Mouse (Mus musculus) CH12.LX (cell line): ENCODE measurements around the gene Nfkbia. TPM values are rescaled to one million over a fixed set of nuclear protein-coding genes. Genes with fewer than 3 reads are reported as not detected.

ENCODE experiments used
- DNase-seq: peaks from one replicate; pipeline ENCODE4 v3.0.0-alpha.2; 2013; ENCODE audit errors: extremely low read depth
- H3K27ac ChIP-seq: 2 replicates; pipeline ENCODE4 v1.5.1; 2012; ENCODE audit warnings: low read depth, mild to moderate bottlenecking, control low read depth, moderate library complexity; ENCODE audit not compliant: insufficient read depth
- H3K27me3 ChIP-seq: replicated peaks from 2 replicates; pipeline ENCODE3; 2012; ENCODE audit warnings: inconsistent platforms
- H3K36me3 ChIP-seq, 2 experiments: replicated peaks in 1 of 2; 2 replicates each; pipeline versions ENCODE3 to v1.6.1; 2012; ENCODE audit warnings: inconsistent platforms in 1 of 2, low read length in 1 of 2, mild to moderate bottlenecking in 1 of 2, mixed read lengths in 1 of 2, moderate library complexity in 1 of 2; ENCODE audit not compliant: control insufficient read depth in 1 of 2, insufficient read depth in 1 of 2
- H3K4me1 ChIP-seq, 2 experiments: 2 replicates each; pipeline ENCODE4 v1.6.1; 2012; ENCODE audit warnings: inconsistent platforms in 1 of 2, moderate library complexity in 1 of 2; ENCODE audit not compliant: insufficient read depth in 2 of 2, control insufficient read depth in 1 of 2
- H3K4me2 ChIP-seq: 2 replicates; pipeline ENCODE4 v1.6.1; 2012; ENCODE audit warnings: low read depth, mild to moderate bottlenecking, control low read depth; ENCODE audit not compliant: poor library complexity, insufficient read depth, severe bottlenecking
- H3K4me3 ChIP-seq, 3 experiments: fragments of 150-350 bp in 1 of 3; sonication (generic) in 1 of 3; replicated peaks in 1 of 3; 2 replicates each; pipeline versions ENCODE3 to v1.5.1; 2011 to 2012; ENCODE audit warnings: low read depth in 2 of 3, low read length in 2 of 3, mild to moderate bottlenecking in 2 of 3, moderate library complexity in 2 of 3, control low read depth in 1 of 3, improper control_type of control experiment in 1 of 3, inconsistent platforms in 1 of 3, mixed read lengths in 1 of 3; ENCODE audit not compliant: poor library complexity in 1 of 3
- H3K79me2 ChIP-seq: replicated peaks from 2 replicates; pipeline ENCODE4 v1.6.1; 2012; ENCODE audit warnings: mild to moderate bottlenecking, moderate library complexity; ENCODE audit not compliant: control insufficient read depth, poor library complexity, insufficient read depth, severe bottlenecking; ENCODE audit errors: extremely low read depth
- H3K9ac ChIP-seq: 2 replicates; pipeline ENCODE4 v1.6.1; 2012; ENCODE audit warnings: low read depth, mild to moderate bottlenecking, control low read depth, moderate library complexity; ENCODE audit not compliant: insufficient read depth
- H3K9me3 ChIP-seq: replicated peaks from 2 replicates; pipeline ENCODE3; 2012; ENCODE audit warnings: low read length, inconsistent platforms, mixed read lengths
- BHLHE40 ChIP-seq: IDR thresholded peaks from 2 replicates; pipeline ENCODE4 v1.6.1; 2011; ENCODE audit warnings: mild to moderate bottlenecking, low read depth, low read length, improper control_type of control experiment
- E2F4 ChIP-seq: IDR thresholded peaks from 2 replicates; pipeline ENCODE4 v1.6.1; 2011; ENCODE audit warnings: low read depth, low read length, improper control_type of control experiment; ENCODE audit not compliant: insufficient replicate concordance
- EP300 ChIP-seq: IDR thresholded peaks from 2 replicates; pipeline ENCODE4 v1.6.1; 2011; ENCODE audit warnings: low read length, improper control_type of control experiment
- ETS1 ChIP-seq: conservative IDR thresholded peaks from 2 replicates; pipeline ENCODE4 v1.6.1; 2012; ENCODE audit warnings: low read depth, mild to moderate bottlenecking, inconsistent platforms, low read length, improper control_type of control experiment, moderate library complexity
- GABPA ChIP-seq: IDR thresholded peaks from 2 replicates; pipeline ENCODE4 v1.6.1; 2012; ENCODE audit warnings: low read depth, low read length, improper control_type of control experiment, inconsistent platforms; ENCODE audit not compliant: insufficient replicate concordance
- HCFC1 ChIP-seq: IDR thresholded peaks from 2 replicates; pipeline ENCODE4 v1.6.1; 2012; ENCODE audit warnings: low read depth, mild to moderate bottlenecking, inconsistent platforms, low read length, improper control_type of control experiment
- IRF4 ChIP-seq: IDR thresholded peaks from 2 replicates; pipeline ENCODE4 v1.6.1; 2014; ENCODE audit warnings: low read depth, mild to moderate bottlenecking, inconsistent platforms, low read length, improper control_type of control experiment
- JUN ChIP-seq: IDR thresholded peaks from 2 replicates; pipeline ENCODE4 v1.6.1; 2011; ENCODE audit warnings: low read depth, mild to moderate bottlenecking, low read length, improper control_type of control experiment, moderate library complexity; ENCODE audit not compliant: insufficient read depth
- JUND ChIP-seq: conservative IDR thresholded peaks from 2 replicates; pipeline ENCODE4 v1.6.1; 2011; ENCODE audit warnings: low read depth, low read length, improper control_type of control experiment
- MEF2A ChIP-seq: IDR thresholded peaks from 2 replicates; pipeline ENCODE4 v1.6.1; 2014; ENCODE audit warnings: low read depth, mild to moderate bottlenecking, inconsistent platforms, low read length, improper control_type of control experiment, borderline replicate concordance
- MXI1 ChIP-seq: IDR thresholded peaks from 2 replicates; pipeline ENCODE4 v1.6.1; 2011; ENCODE audit warnings: mild to moderate bottlenecking, low read depth, low read length, improper control_type of control experiment
- NELFE ChIP-seq: IDR thresholded peaks from 2 replicates; pipeline ENCODE4 v1.6.1; 2011; ENCODE audit warnings: low read depth, low read length, improper control_type of control experiment
- POLR2A ChIP-seq: IDR thresholded peaks from 2 replicates; pipeline ENCODE4 v1.6.1; 2011; ENCODE audit warnings: low read depth, mild to moderate bottlenecking, improper control_type of control experiment, low read length
- POLR2AphosphoS2 ChIP-seq: IDR thresholded peaks from 2 replicates; pipeline ENCODE4 v1.6.1; 2011; ENCODE audit warnings: low read depth, low read length, improper control_type of control experiment
- RAD21 ChIP-seq: IDR thresholded peaks from 2 replicates; pipeline ENCODE4 v1.6.1; 2011; ENCODE audit warnings: low read depth, mild to moderate bottlenecking, low read length, improper control_type of control experiment, moderate library complexity
- RCOR1 ChIP-seq: conservative IDR thresholded peaks from 2 replicates; pipeline ENCODE4 v1.6.1; 2012; ENCODE audit warnings: low read depth, mild to moderate bottlenecking, inconsistent platforms, low read length, improper control_type of control experiment
- SMC3 ChIP-seq: IDR thresholded peaks from 2 replicates; pipeline ENCODE4 v1.6.1; 2011; ENCODE audit warnings: low read depth, low read length, improper control_type of control experiment
- TBP ChIP-seq: conservative IDR thresholded peaks from 2 replicates; pipeline ENCODE4 v1.6.1; 2011; ENCODE audit warnings: low read depth, low read length, improper control_type of control experiment
- TCF12 ChIP-seq: IDR thresholded peaks from 2 replicates; pipeline ENCODE4 v1.6.1; 2014; ENCODE audit warnings: low read depth, mild to moderate bottlenecking, inconsistent platforms, low read length, improper control_type of control experiment
- UBTF ChIP-seq: IDR thresholded peaks from 2 replicates; pipeline ENCODE4 v1.6.1; 2012; ENCODE audit warnings: low read depth, mild to moderate bottlenecking, inconsistent platforms, low read length, improper control_type of control experiment, moderate library complexity
- USF2 ChIP-seq: conservative IDR thresholded peaks from 2 replicates; pipeline ENCODE4 v1.6.1; 2011; ENCODE audit warnings: low read depth, low read length, improper control_type of control experiment
- ZC3H11A ChIP-seq: IDR thresholded peaks from 2 replicates; pipeline ENCODE4 v1.6.1; 2012; ENCODE audit warnings: low read depth, mild to moderate bottlenecking, inconsistent platforms, low read length, improper control_type of control experiment
- ZKSCAN1 ChIP-seq: IDR thresholded peaks from 2 replicates; pipeline ENCODE4 v1.6.1; 2012; ENCODE audit warnings: low read depth, inconsistent platforms, low read length, improper control_type of control experiment, borderline replicate concordance
- ZMIZ1 ChIP-seq: IDR thresholded peaks from 2 replicates; pipeline ENCODE4 v1.6.1; 2012; ENCODE audit warnings: low read depth, mild to moderate bottlenecking, inconsistent platforms, low read length, improper control_type of control experiment
- ZNF384 ChIP-seq: IDR thresholded peaks from 2 replicates; pipeline ENCODE4 v1.6.1; 2012; ENCODE audit warnings: low read depth, low read length, improper control_type of control experiment, inconsistent platforms
- dilution Hi-C: fragments of 300-500 bp; cut with MboI; formaldehyde crosslinking; loops from 2 replicates; pipeline ENCODE4 v1.14.3; 2020; ENCODE audit warnings: low sequenced_read_pairs; ENCODE audit not compliant: extremely low pct_unique_long_range_greater_than_20kb, extremely low pct_ligation_motif_present
- in situ Hi-C: fragments of 300-500 bp; cut with MboI; formaldehyde crosslinking; loops from 3 replicates; pipeline ENCODE4 v1.14.3; 2019; ENCODE audit warnings: low sequenced_read_pairs, low pct_ligation_motif_present, low pct_unique_long_range_greater_than_20kb, mixed read lengths
- polyA plus RNA-seq: library from polyadenylated mRNA; unstranded; fragments of >175 nt; gene quantifications from 2 replicates; pipeline ENCODE4 v1.2.1, GENCODE M21; 2012; ENCODE audit warnings: low read depth; ENCODE audit not compliant: insufficient read length
- total RNA-seq, 2 experiments: library from RNA; depleted of rRNA; stranded (reverse); fragments of 300-350 nt in 1 of 2; fragments of >200 nt in 1 of 2; gene quantifications; 2 replicates each; pipeline ENCODE4 v1.2.3; 2012 to 2014

The Nfkbia gene
- total and polyA plus RNA-seq, 3 experiments: 143 to 702 (median 178) TPM

DNA sequence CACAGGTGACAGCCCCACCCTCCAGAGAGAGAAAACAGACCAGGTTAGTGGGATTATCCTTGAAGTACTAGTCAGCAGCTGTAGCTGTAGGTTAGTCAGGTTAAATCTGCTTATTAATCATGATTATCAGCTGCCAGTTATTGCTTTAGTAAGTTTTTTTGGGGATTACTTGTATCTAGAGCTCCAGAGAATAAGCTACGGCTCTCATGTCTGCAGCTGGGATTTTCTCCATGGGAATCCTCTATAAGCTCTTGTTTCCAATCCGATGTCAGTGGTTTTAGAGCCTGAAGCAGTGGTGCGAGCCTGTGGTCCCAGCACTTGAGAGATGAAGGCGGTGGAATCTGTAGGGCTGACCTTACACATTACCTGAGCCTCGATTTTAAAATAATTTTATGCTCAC, 16.4 kb upstream of the Nfkbia start:
- no peak for TF ChIP-seq IRF4
- TF ChIP-seq RCOR1: no peak
- TF ChIP-seq SMC3: no peak
- TF ChIP-seq MEF2A: no peak
- TF ChIP-seq USF2: no peak
- no peak for TF ChIP-seq GABPA
- no peak for TF ChIP-seq UBTF
- no peak overlapping the region for H3K9ac ChIP-seq
- no peak overlapping the region for H3K4me3 ChIP-seq
- in situ Hi-C loops: loop anchor here (25.0 kb wide), 1 partner anchor 203 kb away; no protein-coding TSS in a partner anchor
- H3K79me2 ChIP-seq: no peaks in the 10 kb centered on the region
- no peaks in the 10 kb centered on the region for H3K36me3 ChIP-seq
- H3K27me3 ChIP-seq: no peaks in the 10 kb centered on the region
- H3K4me1 ChIP-seq: 0 out of 4 replicates have a peak, but pooled peaks cover 0 to 3% of the 10 kb centered on the region in 2 experiments
- no peak overlapping the region; the same call in 1 of the 2 replicates for H3K4me2 ChIP-seq
- H3K27ac ChIP-seq: no peak overlapping the region
- dilution Hi-C loops: no loop called here
- DNase-seq: no peak
- H3K9me3 ChIP-seq: no peaks in the 10 kb centered on the region

DNA sequence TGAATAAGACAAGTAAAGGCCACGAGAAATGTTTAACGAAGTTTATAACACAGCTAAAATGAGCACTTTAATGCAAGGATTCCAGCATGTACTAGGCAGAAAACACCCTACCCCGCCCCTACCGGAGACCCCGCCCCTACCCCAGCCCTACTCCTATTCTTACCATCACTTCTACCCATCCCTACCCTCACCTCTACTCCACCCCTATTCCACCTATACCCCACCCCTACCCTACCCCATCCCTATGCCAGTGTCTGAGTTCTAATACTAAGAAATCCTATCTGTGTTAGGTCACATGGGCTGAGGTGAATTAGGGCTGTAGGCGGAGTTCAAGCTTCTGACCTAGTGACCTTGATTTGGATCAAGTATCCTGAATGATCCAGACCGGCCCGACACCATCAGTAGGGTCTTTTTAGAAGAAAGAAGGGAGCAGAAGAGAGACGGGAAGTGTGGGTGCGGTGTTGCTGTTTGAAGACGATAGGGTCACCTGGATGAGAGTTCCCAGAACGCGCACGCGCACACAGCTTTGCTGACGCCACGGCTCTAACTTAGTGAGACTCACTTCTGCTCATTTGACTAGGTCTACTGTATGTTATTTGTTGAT, 15.0 kb upstream of the Nfkbia start:
- H3K27ac ChIP-seq: no peak overlapping the region
- no peak overlapping the region for H3K9ac ChIP-seq
- no peaks in the 10 kb centered on the region for H3K9me3 ChIP-seq
- no peak overlapping the region for H3K4me2 ChIP-seq
- TF ChIP-seq MXI1 (no peak), POLR2AphosphoS2 (no peak), BHLHE40 (no peak), ZMIZ1 (no peak), ZKSCAN1 (no peak)
- H3K4me1 ChIP-seq: 0 out of 4 replicates have a peak, but pooled peaks cover 0 to 3% of the 10 kb centered on the region in 2 experiments
- no peaks in the 10 kb centered on the region for H3K27me3 ChIP-seq
- dilution Hi-C loops (no loop called here), in situ Hi-C loops (loop anchor here (25.0 kb wide), 1 partner anchor 205 kb away; no protein-coding TSS in a partner anchor)
- H3K36me3 ChIP-seq: no peaks in the 10 kb centered on the region
- no peak overlapping the region for H3K4me3 ChIP-seq
- no peaks in the 10 kb centered on the region for H3K79me2 ChIP-seq
- DNase-seq: no peak

DNA sequence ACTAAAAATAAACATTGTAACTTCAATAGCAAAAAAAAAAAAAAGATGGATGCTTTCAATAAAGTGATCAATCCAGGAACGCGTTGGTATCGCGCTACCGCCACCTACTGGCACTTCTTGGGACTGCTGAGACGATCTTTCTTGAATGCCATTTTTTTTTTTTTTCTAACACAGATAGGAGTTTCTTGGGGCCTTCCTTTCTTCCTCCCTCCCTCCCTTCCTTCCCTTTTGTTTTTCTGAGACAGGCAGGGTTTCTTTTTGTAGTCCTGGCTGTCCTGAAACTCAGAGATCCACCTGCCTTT, 13.5 kb upstream of the Nfkbia start:
- no peaks in the 10 kb centered on the region for H3K79me2 ChIP-seq
- no peaks in the 10 kb centered on the region for H3K36me3 ChIP-seq
- DNase-seq: peak; percentile 83
- H3K4me2 ChIP-seq: no peak overlapping the region
- in situ Hi-C loops (loop anchor here (25.0 kb wide), 1 partner anchor 206 kb away; no protein-coding TSS in a partner anchor), dilution Hi-C loops (no loop called here)
- no peaks in the 10 kb centered on the region for H3K27me3 ChIP-seq
- no peak overlapping the region for H3K9ac ChIP-seq
- H3K27ac ChIP-seq: no peak overlapping the region
- 0 out of 4 replicates have a peak, but pooled peaks cover 0 to 3% of the 10 kb centered on the region in 2 experiments for H3K4me1 ChIP-seq
- no peak overlapping the region for H3K4me3 ChIP-seq
- H3K9me3 ChIP-seq: no peaks in the 10 kb centered on the region
- no peak for TF ChIP-seq EP300
- no peak for TF ChIP-seq NELFE
- no peak for TF ChIP-seq JUN
- peak; percentile 89 for TF ChIP-seq RAD21
- TF ChIP-seq GABPA: no peak
- TF ChIP-seq TCF12: no peak
- no peak for TF ChIP-seq POLR2A
- TF ChIP-seq ETS1: no peak
- peak; percentile 98 for TF ChIP-seq ZNF384
- no peak for TF ChIP-seq ZMIZ1
- TF ChIP-seq USF2: no peak
- TF ChIP-seq E2F4: no peak
- TF ChIP-seq HCFC1: no peak
- TF ChIP-seq POLR2AphosphoS2: no peak
- TF ChIP-seq ZKSCAN1: no peak
- TF ChIP-seq SMC3: peak; percentile 79
- no peak for TF ChIP-seq TBP
- TF ChIP-seq JUND: no peak
- TF ChIP-seq ZC3H11A: peak; percentile 25; the same call in 1 of the 2 replicates
